Mouse (Mus musculus) limb, embryonic 11.5 days (tissue): Measurements from ENCODE around the gene Chst11. TPM values are rescaled to one million over a fixed set of nuclear protein-coding genes. Genes with fewer than 3 reads are reported as not detected.
A peak's percentile ranks its signal among the peaks of the same experiment; 100 is the strongest.

Source experiments
- ATAC-seq: fragments of 200-750 bp; cut with Nextera tagmentation; 2 replicates; pipeline ENCODE4 v1.8.0; 2017; ENCODE audit warnings: low read depth; ENCODE audit not compliant: insufficient number of reproducible peaks, low FRiP score, low TSS enrichment
- DNase-seq: peaks from one replicate; pipeline ENCODE4 v3.0.0-alpha.2; 2015; ENCODE audit warnings: low spot score
- H3K27ac ChIP-seq: fragments of 300-500 bp; sonication (generic); replicated peaks from 2 replicates; pipeline ENCODE4 v1.5.1; 2014; ENCODE audit warnings: low read depth, mild to moderate bottlenecking, low read length
- H3K27me3 ChIP-seq: fragments of 300-500 bp; sonication (generic); 2 replicates; pipeline ENCODE4 v1.6.1; 2014; ENCODE audit warnings: mild to moderate bottlenecking, low read length, mixed read lengths; ENCODE audit not compliant: control insufficient read depth, insufficient read depth
- H3K36me3 ChIP-seq: fragments of 300-500 bp; sonication (generic); 2 replicates; pipeline ENCODE4 v1.6.1; 2014; ENCODE audit warnings: mild to moderate bottlenecking, low read length, moderate library complexity, mixed read lengths; ENCODE audit not compliant: control insufficient read depth, insufficient read depth
- H3K4me1 ChIP-seq: fragments of 300-500 bp; sonication (generic); 2 replicates; pipeline ENCODE4 v1.6.1; 2014; ENCODE audit warnings: low read length, mixed read lengths; ENCODE audit not compliant: control insufficient read depth, insufficient read depth
- H3K4me2 ChIP-seq: fragments of 300-500 bp; sonication (generic); 2 replicates; pipeline ENCODE4 v1.6.1; 2014; ENCODE audit warnings: low read depth, mild to moderate bottlenecking, moderate library complexity; ENCODE audit not compliant: severe bottlenecking
- H3K4me3 ChIP-seq: fragments of 300-500 bp; sonication (generic); 2 replicates; pipeline ENCODE4 v1.5.1; 2014; ENCODE audit warnings: low read depth, low read length
- H3K9ac ChIP-seq: fragments of 300-500 bp; sonication (generic); 2 replicates; pipeline ENCODE4 v1.6.1; 2014; ENCODE audit warnings: mild to moderate bottlenecking, low read length
- H3K9me3 ChIP-seq: fragments of 300-500 bp; sonication (generic); 2 replicates; pipeline ENCODE4 v1.6.1; 2016; ENCODE audit warnings: low read length; ENCODE audit not compliant: control insufficient read depth
- WGBS: fragments of 180-500 bp; shearing (Covaris S2); extraction: QIAGEN DNeasy Blood & Tissue Kit; methylation state at CpG from one replicate; pipeline ENCODE4 v1.1.7; 2014; 5-methylcytosine and 5-hydroxymethylcytosine counted together
- polyA plus RNA-seq: library from polyadenylated mRNA; unstranded; fragments of >200 nt; fragmentation: Nextera tagmentation; extraction: Ambion mirVana; gene quantifications from 2 replicates; pipeline ENCODE4 v1.2.1, GENCODE M21; 2014

Chst11 gene
- polyA plus RNA-seq, 1 experiment from 2014 or later = 3.0 TPM

- WGBS = 67% methylated on average over 12 of the region's 12 CpGs
- H3K4me2 ChIP-seq = no peak overlapping the region
- DNase-seq = no peak
Measured at GRCm38 (mm10) chr10:83209388-83209787, 224.1 kb downstream of the Chst11 start.

GRCm38 (mm10) chr10:83210122-83210521 is 224.8 kb downstream of the Chst11 start:
- Histone ChIP-seq H3K36me3 (no peaks in the 10 kb centered on the region), H3K4me2 (no peak overlapping the region), H3K4me3 (no peak overlapping the region), H3K4me1 (peaks cover 4% of the 10 kb centered on the region; the same call in 1 of the 2 replicates), H3K9me3 (no peaks in the 10 kb centered on the region), H3K27me3 (no peaks in the 10 kb centered on the region), H3K27ac (no peak overlapping the region), H3K9ac (no peak overlapping the region)
- ATAC-seq (no peak), DNase-seq (no peak)
- 67% methylated on average over 16 of the region's 16 CpGs for WGBS

More at GRCm38 (mm10) chr10:83209388-83209787, 224.1 kb downstream of the Chst11 start:
- Histone ChIP-seq H3K9me3 (no peaks in the 10 kb centered on the region), H3K9ac (no peak overlapping the region), H3K4me3 (no peak overlapping the region), H3K27ac (no peak overlapping the region), H3K27me3 (no peaks in the 10 kb centered on the region), H3K4me1 (peaks cover 4% of the 10 kb centered on the region; the same call in 1 of the 2 replicates), H3K36me3 (no peaks in the 10 kb centered on the region)
- ATAC-seq = no peak

GRCm38 (mm10) chr10:83210968-83211583 is 225.8 kb downstream of the Chst11 start:
- peak; percentile 27 for DNase-seq
- WGBS = 80% methylated on average over 6 of the region's 6 CpGs

GRCm38 (mm10) chr10:83212618-83213017 is 227.3 kb downstream of the Chst11 start:
- H3K4me1 ChIP-seq = peaks cover 4% of the 10 kb centered on the region; the same call in 1 of the 2 replicates
- H3K4me3 ChIP-seq = no peak overlapping the region
- no peak for DNase-seq
- H3K27ac ChIP-seq = no peak overlapping the region
- no peak overlapping the region for H3K9ac ChIP-seq
- no peaks in the 10 kb centered on the region for H3K9me3 ChIP-seq
- WGBS = 92% methylated on average over 4 of the region's 4 CpGs
- no peaks in the 10 kb centered on the region for H3K27me3 ChIP-seq
- H3K36me3 ChIP-seq = no peaks in the 10 kb centered on the region
- no peak overlapping the region for H3K4me2 ChIP-seq
- ATAC-seq = no peak

More at GRCm38 (mm10) chr10:83210968-83211583, 225.8 kb downstream of the Chst11 start:
- Histone ChIP-seq H3K36me3 (no peaks in the 10 kb centered on the region), H3K9me3 (no peaks in the 10 kb centered on the region), H3K27ac (no peak overlapping the region), H3K27me3 (no peaks in the 10 kb centered on the region), H3K9ac (no peak overlapping the region), H3K4me1 (peaks cover 4% of the 10 kb centered on the region; the same call in 1 of the 2 replicates), H3K4me3 (no peak overlapping the region), H3K4me2 (no peak overlapping the region)
- ATAC-seq = no peak

GRCm38 (mm10) chr10:83215559-83215958 is 230.3 kb downstream of the Chst11 start:
- Histone ChIP-seq H3K4me1 (no peaks in the 10 kb centered on the region), H3K36me3 (no peaks in the 10 kb centered on the region), H3K4me3 (no peak overlapping the region), H3K4me2 (no peak overlapping the region), H3K27ac (no peak overlapping the region), H3K9me3 (no peaks in the 10 kb centered on the region), H3K9ac (no peak overlapping the region), H3K27me3 (no peaks in the 10 kb centered on the region)
- WGBS = 81% methylated on average over 5 of the region's 5 CpGs
- ATAC-seq = no peak
- no peak for DNase-seq

GRCm38 (mm10) chr10:83217256-83217655 is 232.0 kb downstream of the Chst11 start:
- Histone ChIP-seq H3K27me3 (no peaks in the 10 kb centered on the region), H3K27ac (no peak overlapping the region), H3K4me2 (no peak overlapping the region), H3K4me1 (no peaks in the 10 kb centered on the region), H3K36me3 (no peaks in the 10 kb centered on the region), H3K9ac (no peak overlapping the region), H3K9me3 (no peaks in the 10 kb centered on the region), H3K4me3 (no peak overlapping the region)
- ATAC-seq (no peak), DNase-seq (no peak)
- WGBS = 68% methylated on average over 5 of the region's 5 CpGs

- no peak overlapping the region for H3K9ac ChIP-seq
- DNase-seq (no peak), ATAC-seq (no peak)
- H3K27ac ChIP-seq = no peak overlapping the region
- H3K9me3 ChIP-seq = no peaks in the 10 kb centered on the region
- no peaks in the 10 kb centered on the region for H3K27me3 ChIP-seq
- 59% methylated on average over 2 of the region's 2 CpGs for WGBS
- no peaks in the 10 kb centered on the region for H3K36me3 ChIP-seq
- H3K4me2 ChIP-seq = no peak overlapping the region
- H3K4me3 ChIP-seq = no peak overlapping the region
- no peaks in the 10 kb centered on the region for H3K4me1 ChIP-seq
Measured at GRCm38 (mm10) chr10:83218778-83219177, 233.5 kb downstream of the Chst11 start.

- peak; percentile 81 for DNase-seq
Measured at GRCm38 (mm10) chr10:83219729-83220128, 234.4 kb downstream of the Chst11 start.

GRCm38 (mm10) chr10:83220217-83220616 is 234.9 kb downstream of the Chst11 start:
- H3K9ac ChIP-seq = no peak overlapping the region
- no peaks in the 10 kb centered on the region for H3K4me1 ChIP-seq
- ATAC-seq (no peak), DNase-seq (no peak)
- H3K4me3 ChIP-seq = no peak overlapping the region
- no peak overlapping the region for H3K4me2 ChIP-seq
- H3K36me3 ChIP-seq = no peaks in the 10 kb centered on the region
- H3K9me3 ChIP-seq = no peaks in the 10 kb centered on the region
- no peaks in the 10 kb centered on the region for H3K27me3 ChIP-seq
- no peak overlapping the region for H3K27ac ChIP-seq
- 86% methylated on average over 10 of the region's 10 CpGs for WGBS

More at GRCm38 (mm10) chr10:83219729-83220128, 234.4 kb downstream of the Chst11 start:
- Histone ChIP-seq H3K27me3 (no peaks in the 10 kb centered on the region), H3K9ac (no peak overlapping the region), H3K4me1 (no peaks in the 10 kb centered on the region), H3K27ac (no peak overlapping the region), H3K9me3 (no peaks in the 10 kb centered on the region), H3K36me3 (no peaks in the 10 kb centered on the region), H3K4me2 (no peak overlapping the region), H3K4me3 (no peak overlapping the region)
- WGBS = 33% methylated on average over 12 of the region's 12 CpGs
- ATAC-seq = no peak
